In the genomic region with DNA sequence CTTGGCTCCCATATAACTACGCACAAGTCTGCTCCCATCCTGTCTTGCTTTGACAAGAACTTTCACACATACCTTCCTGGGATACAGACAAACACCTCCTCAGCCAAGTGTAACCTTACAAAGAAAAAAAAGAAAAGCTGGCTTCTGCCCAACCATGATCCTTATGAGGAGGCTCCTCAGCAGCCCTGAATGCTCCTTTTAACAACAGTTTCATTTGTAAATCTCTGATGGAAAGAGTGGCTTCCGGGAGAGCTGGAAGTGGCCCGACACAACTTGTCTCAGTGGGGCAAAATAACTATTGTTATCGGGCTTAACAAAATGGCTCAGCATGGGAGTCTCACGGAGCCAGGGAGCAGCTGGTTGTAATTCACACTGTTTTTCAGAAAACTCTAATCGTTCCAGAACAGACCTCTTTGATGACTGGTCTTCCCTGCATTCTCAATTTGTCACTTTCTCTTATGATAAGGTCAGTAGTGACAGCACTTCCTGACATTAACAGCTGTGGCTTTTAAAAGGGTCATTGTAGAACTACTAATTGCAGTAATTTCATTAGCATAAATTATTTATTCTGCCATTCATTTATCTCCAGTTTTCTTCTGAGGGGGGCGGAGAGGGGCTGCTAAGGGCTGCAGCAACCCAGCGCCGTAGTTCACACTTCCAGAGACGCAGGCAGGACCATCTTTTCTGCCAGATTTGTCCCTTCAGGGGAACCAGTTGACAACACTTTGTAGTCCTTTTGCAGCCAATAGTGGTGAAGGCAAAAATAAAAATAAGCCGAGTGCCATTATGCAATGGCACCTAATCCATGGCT, we compare ENCODE assay signal across 9 mouse cellular contexts.
DNase-seq lines count a peak whose midpoint lies in the region; ATAC-seq lines count a peak whose summit lies in the region.
"Had no signal": no experiment of that assay in that cellular context is flagged by ENCODE, and none has a peak within 500 bp of the region (broad histone marks: within the 10 kb centered on the region; RNA-seq: fewer than 3 reads in every experiment).

No protein-coding gene starts in this region.

- peaks cover 10% of the 10 kb centered on the region for H3K4me1 ChIP-seq in lung, embryonic 15.5 days
- peaks cover 8% of the 10 kb centered on the region for H3K4me1 ChIP-seq in embryonic facial prominence, embryonic 15.5 days
- H3K4me1 ChIP-seq in limb, embryonic 11.5 days (ENCODE audit: control insufficient read depth, insufficient read depth, low read length), result 0 out of 2 replicates have a peak, but pooled peaks cover 3% of the 10 kb centered on the region
- H3K4me1 ChIP-seq in neural tube, embryonic 15.5 days, result peaks cover 15% of the 10 kb centered on the region

- H3K4me3 ChIP-seq in lung, embryonic 15.5 days, result no peak overlapping the region
- no peak overlapping the region for H3K4me3 ChIP-seq in embryonic facial prominence, embryonic 15.5 days (replicated peaks)
- no peak overlapping the region for H3K4me3 ChIP-seq in limb, embryonic 11.5 days (ENCODE audit: low read depth, low read length)
- 0 out of 2 replicates have a peak overlapping the region, but pooled peaks have one; percentile 1 for H3K4me3 ChIP-seq in neural tube, embryonic 15.5 days (replicated peaks)

- no peak overlapping the region for H3K27ac ChIP-seq in lung, embryonic 15.5 days
- no peak overlapping the region for H3K27ac ChIP-seq in embryonic facial prominence, embryonic 15.5 days (replicated peaks)
- H3K27ac ChIP-seq in limb, embryonic 11.5 days (replicated peaks; ENCODE audit: low read depth, low read length), result no peak overlapping the region
- no peak overlapping the region for H3K27ac ChIP-seq in neural tube, embryonic 15.5 days (replicated peaks)

- H3K36me3 ChIP-seq in lung, embryonic 15.5 days, result no peaks in the 10 kb centered on the region
- H3K36me3 ChIP-seq in embryonic facial prominence, embryonic 15.5 days, result no peaks in the 10 kb centered on the region
- no peaks in the 10 kb centered on the region for H3K36me3 ChIP-seq in limb, embryonic 11.5 days (ENCODE audit: control insufficient read depth, insufficient read depth, low read length)
- no peaks in the 10 kb centered on the region for H3K36me3 ChIP-seq in neural tube, embryonic 15.5 days

- H3K27me3 ChIP-seq in lung, embryonic 15.5 days, result no peaks in the 10 kb centered on the region; the same call in 1 of the 2 replicates
- 0 out of 2 replicates have a peak, but pooled peaks cover 4% of the 10 kb centered on the region for H3K27me3 ChIP-seq in embryonic facial prominence, embryonic 15.5 days
- no peaks in the 10 kb centered on the region for H3K27me3 ChIP-seq in limb, embryonic 11.5 days (ENCODE audit: control insufficient read depth, insufficient read depth, low read length)
- H3K27me3 ChIP-seq in neural tube, embryonic 15.5 days (replicated peaks), result peaks cover 49% of the 10 kb centered on the region

- no peaks in the 10 kb centered on the region for H3K9me3 ChIP-seq in lung, embryonic 15.5 days
- H3K9me3 ChIP-seq in embryonic facial prominence, embryonic 15.5 days (replicated peaks), result no peaks in the 10 kb centered on the region
- no peaks in the 10 kb centered on the region for H3K9me3 ChIP-seq in limb, embryonic 11.5 days (ENCODE audit: control insufficient read depth, low read length)
- no peaks in the 10 kb centered on the region for H3K9me3 ChIP-seq in neural tube, embryonic 15.5 days (replicated peaks)

- H3K9ac ChIP-seq in lung, embryonic 15.5 days, result no peak overlapping the region
- H3K9ac ChIP-seq in embryonic facial prominence, embryonic 15.5 days, result no peak overlapping the region
- no peak overlapping the region for H3K9ac ChIP-seq in limb, embryonic 11.5 days (ENCODE audit: low read length)
- H3K9ac ChIP-seq in neural tube, embryonic 15.5 days (replicated peaks), result no peak overlapping the region

- no peak for ATAC-seq in lung, embryonic 15.5 days (ENCODE audit: borderline replicate concordance, extremely low read depth, low FRiP score, low TSS enrichment)
- ATAC-seq in embryonic facial prominence, embryonic 15.5 days (ENCODE audit: insufficient number of reproducible peaks, low FRiP score, low TSS enrichment, low read depth), result no peak
- peak; percentile 55; the same call in 1 of the 2 replicates for ATAC-seq in limb, embryonic 11.5 days (ENCODE audit: insufficient number of reproducible peaks, low FRiP score, low TSS enrichment, low read depth)
- no peak for ATAC-seq in neural tube, embryonic 15.5 days (ENCODE audit: low FRiP score)
- ATAC-seq in frontal cortex, adult (ENCODE audit: low TSS enrichment), result no peak
- no peak for ATAC-seq in erythroid progenitor cell, adult 5-6 weeks (replicated peaks; ENCODE audit: low FRiP score, poor library complexity, severe bottlenecking)

- 8% methylated on average over 11 of the region's 11 CpGs for WGBS in lung, embryonic 15.5 days
- 11% methylated on average over 11 of the region's 11 CpGs for WGBS in embryonic facial prominence, embryonic 15.5 days
- under 1% methylated on average over 11 of the region's 11 CpGs for WGBS in limb, embryonic 11.5 days
- under 1% methylated on average over 11 of the region's 11 CpGs for WGBS in neural tube, embryonic 15.5 days

- H3K4me2 ChIP-seq in lung, embryonic 15.5 days, result peak overlapping the region; percentile 49
- H3K4me2 ChIP-seq in embryonic facial prominence, embryonic 15.5 days (replicated peaks), result peak overlapping the region; percentile 19; the same call in 1 of the 2 replicates
- H3K4me2 ChIP-seq in limb, embryonic 11.5 days (ENCODE audit: low read depth, severe bottlenecking), result peak overlapping the region; percentile 33; the same call in 1 of the 2 replicates
- peak overlapping the region; percentile 46 for H3K4me2 ChIP-seq in neural tube, embryonic 15.5 days

- DNase-seq in lung, postnatal 25 days (ENCODE audit: low spot score), result no peak
- DNase-seq in limb, embryonic 11.5 days (ENCODE audit: low spot score), result peak; percentile 52
- no peak for DNase-seq in spleen, postnatal 14 days (ENCODE audit: low spot score in 2 of 2)
- DNase-seq: layer of hippocampus, postnatal 36 days had no signal
